Mouse (Mus musculus) frontal cortex, postnatal 10 days (tissue): ENCODE measurements around the gene Harbi1.
A peak's percentile ranks its signal among the peaks of the same experiment; 100 is the strongest.
"Not testable (repeated sequence)": the region's sequence is repeated elsewhere in the genome, so short reads cannot be mapped to it uniquely, and the experiment has no call there.

Source experiments
- DNase-seq, 2 experiments: peaks; one replicate each; pipeline ENCODE4 v3.0.0; 2022; ENCODE audit warnings: low spot score in 2 of 2, mixed read lengths in 1 of 2

Harbi1 gene

GRCm38 (mm10) chr2:91714921-91715320 lies 4.3 kb downstream of the Harbi1 start:
- no peak for DNase-seq

GRCm38 (mm10) chr2:91718276-91718675 lies 7.6 kb downstream of the Harbi1 start:
- DNase-seq, result no peak

GRCm38 (mm10) chr2:91723382-91723781 lies 12.7 kb downstream of the Harbi1 start:
- no peak for DNase-seq

GRCm38 (mm10) chr2:91723951-91724350 lies 13.3 kb downstream of the Harbi1 start:
- DNase-seq, result no peak

GRCm38 (mm10) chr2:91724716-91725115 lies 14.1 kb downstream of the Harbi1 start:
- no peak for DNase-seq

GRCm38 (mm10) chr2:91725476-91725875 lies 14.8 kb downstream of the Harbi1 start:
- DNase-seq, result not testable (repeated sequence)

GRCm38 (mm10) chr2:91727011-91727410 lies 16.4 kb downstream of the Harbi1 start:
- DNase-seq, result no peak

- DNase-seq, result no peak
Measured at GRCm38 (mm10) chr2:91729571-91729970, 18.9 kb downstream of the Harbi1 start.

- peak; percentile 74 to 80 for DNase-seq
Measured at GRCm38 (mm10) chr2:91729971-91730821, 19.5 kb downstream of the Harbi1 start, which contains the start of gene Ambra1. Gene Ambra1 (plus strand): TSS chr2:91730134.

GRCm38 (mm10) chr2:91735221-91735620 lies 24.6 kb downstream of the Harbi1 start:
- DNase-seq, result no peak

GRCm38 (mm10) chr2:91739586-91739985 lies 28.9 kb downstream of the Harbi1 start:
- DNase-seq, result no peak

GRCm38 (mm10) chr2:91744686-91745085 lies 34.0 kb downstream of the Harbi1 start:
- no peak for DNase-seq

- no peak for DNase-seq
Measured at GRCm38 (mm10) chr2:91749811-91750261, 39.2 kb downstream of the Harbi1 start.
